Mouse (Mus musculus) lung, embryonic 14.5 days (tissue): ENCODE data around the gene Rps25. TPM values are rescaled to one million over a fixed set of nuclear protein-coding genes. Genes with fewer than 3 reads are reported as not detected.
"Not testable (repeated sequence)": the region's sequence is repeated elsewhere in the genome, so short reads cannot be mapped to it uniquely, and the experiment has no call there.

Source experiments
- ATAC-seq: fragments of 200-750 bp; cut with Nextera tagmentation; 2 replicates; pipeline ENCODE4 v1.8.0; 2017; ENCODE audit warnings: mild to moderate bottlenecking, moderate TSS enrichment, moderate library complexity; ENCODE audit not compliant: insufficient read depth
- DNase-seq: peaks from one replicate; pipeline ENCODE4 v3.0.0-alpha.2; 2015
- H3K27ac ChIP-seq: fragments of 300-500 bp; sonication (generic); 2 replicates; pipeline ENCODE4 v1.5.1; 2014; ENCODE audit warnings: low read depth, mild to moderate bottlenecking, moderate library complexity
- H3K27me3 ChIP-seq: fragments of 300-500 bp; sonication (generic); 2 replicates; pipeline ENCODE4 v1.6.1; 2014; ENCODE audit warnings: low read length, control low read depth; ENCODE audit not compliant: insufficient read depth
- H3K36me3 ChIP-seq: fragments of 300-500 bp; sonication (generic); 2 replicates; pipeline ENCODE4 v1.6.1; 2014; ENCODE audit warnings: control low read depth; ENCODE audit not compliant: insufficient read depth
- H3K4me1 ChIP-seq: fragments of 300-500 bp; sonication (generic); 2 replicates; pipeline ENCODE4 v1.6.1; 2014; ENCODE audit warnings: antibody characterized with exemption, control low read depth; ENCODE audit not compliant: insufficient read depth
- H3K4me2 ChIP-seq: fragments of 300-500 bp; sonication (generic); 2 replicates; pipeline ENCODE4 v1.6.1; 2014; ENCODE audit warnings: mild to moderate bottlenecking
- H3K4me3 ChIP-seq: fragments of 300-500 bp; sonication (generic); 2 replicates; pipeline ENCODE4 v1.5.1; 2014; ENCODE audit warnings: low read depth, low read length
- H3K9ac ChIP-seq: fragments of 300-500 bp; sonication (generic); 2 replicates; pipeline ENCODE4 v1.6.1; 2014
- H3K9me3 ChIP-seq: fragments of 300-500 bp; sonication (generic); 2 replicates; pipeline ENCODE4 v1.6.1; 2016; ENCODE audit warnings: low read depth, low read length, control low read depth
- CTCF ChIP-seq: IDR thresholded peaks from 2 replicates; pipeline ENCODE4 v1.5.1; 2016; ENCODE audit warnings: antibody characterized with exemption, low read depth
- WGBS: fragments of 180-500 bp; shearing (Covaris S2); extraction: QIAGEN DNeasy Blood & Tissue Kit; methylation state at CpG from one replicate; pipeline ENCODE4 v1.1.7; 2014; 5-methylcytosine and 5-hydroxymethylcytosine counted together
- polyA plus RNA-seq: library from polyadenylated mRNA; unstranded; fragments of >200 nt; fragmentation: Nextera tagmentation; extraction: Ambion mirVana; gene quantifications from 2 replicates; pipeline ENCODE4 v1.2.1, GENCODE M21; 2014

The Rps25 gene
- polyA plus RNA-seq, 1 experiment from 2014 or later = 2,509 TPM

DNA sequence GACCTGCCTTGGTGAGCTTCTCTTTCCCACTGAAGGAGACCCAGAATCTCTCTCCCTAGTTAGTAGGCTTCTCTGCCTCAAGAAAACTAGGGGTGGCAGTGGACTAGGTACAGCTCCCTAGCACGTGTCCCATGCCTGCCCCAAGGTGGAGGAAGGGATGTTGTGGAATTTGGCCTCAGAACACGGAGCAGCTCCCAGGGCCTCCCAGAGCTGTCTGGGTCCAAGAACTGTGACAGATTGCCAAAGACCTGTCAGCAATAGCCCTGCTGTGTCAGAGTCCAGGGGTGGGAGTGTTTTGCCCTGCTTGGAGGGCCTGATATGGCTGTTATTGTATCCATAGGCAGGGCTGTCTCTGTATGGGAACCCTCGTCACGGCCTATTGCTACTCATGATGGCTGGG lies 5.9 kb upstream of the Rps25 start:
- no peak for DNase-seq
- Histone ChIP-seq H3K4me1 (no peaks in the 10 kb centered on the region), H3K36me3 (peaks cover 70% of the 10 kb centered on the region), H3K27ac (no peak overlapping the region), H3K9ac (no peak overlapping the region), H3K4me3 (no peak overlapping the region), H3K4me2 (no peak overlapping the region), H3K9me3 (no peaks in the 10 kb centered on the region), H3K27me3 (0 out of 2 replicates have a peak, but pooled peaks cover 3% of the 10 kb centered on the region)
- no peak for TF ChIP-seq CTCF
- 80% methylated on average over 4 of the region's 4 CpGs for WGBS
- ATAC-seq = no peak

DNA sequence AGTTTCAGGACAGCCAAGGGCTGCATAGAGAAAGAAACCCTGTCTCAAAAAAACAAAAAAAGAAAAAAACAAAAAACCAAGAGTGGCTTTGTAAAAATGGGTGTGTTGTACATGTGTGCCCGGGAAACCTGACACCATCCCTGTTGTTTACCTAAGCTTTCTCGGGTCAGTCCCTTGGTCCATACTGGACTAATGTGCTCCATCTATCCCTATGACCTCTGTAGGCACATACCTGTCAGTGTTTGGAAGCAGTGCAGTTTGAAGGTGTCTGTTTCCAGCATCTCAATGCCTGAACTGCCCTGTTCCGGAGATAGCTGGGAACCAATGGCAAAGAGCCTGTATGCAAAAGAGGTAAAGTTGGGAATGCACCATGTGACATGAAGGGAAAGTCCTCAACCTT lies 1.9 kb upstream of the Rps25 start:
- no peak overlapping the region for H3K4me3 ChIP-seq
- TF ChIP-seq CTCF = no peak
- H3K27ac ChIP-seq = no peak overlapping the region
- WGBS = 59% methylated on average over 3 of the region's 3 CpGs
- H3K9ac ChIP-seq = no peak overlapping the region
- no peaks in the 10 kb centered on the region for H3K27me3 ChIP-seq
- no peak for DNase-seq
- no peaks in the 10 kb centered on the region for H3K9me3 ChIP-seq
- no peaks in the 10 kb centered on the region for H3K4me1 ChIP-seq
- peaks cover 72% of the 10 kb centered on the region for H3K36me3 ChIP-seq
- no peak for ATAC-seq
- no peak overlapping the region for H3K4me2 ChIP-seq

DNA sequence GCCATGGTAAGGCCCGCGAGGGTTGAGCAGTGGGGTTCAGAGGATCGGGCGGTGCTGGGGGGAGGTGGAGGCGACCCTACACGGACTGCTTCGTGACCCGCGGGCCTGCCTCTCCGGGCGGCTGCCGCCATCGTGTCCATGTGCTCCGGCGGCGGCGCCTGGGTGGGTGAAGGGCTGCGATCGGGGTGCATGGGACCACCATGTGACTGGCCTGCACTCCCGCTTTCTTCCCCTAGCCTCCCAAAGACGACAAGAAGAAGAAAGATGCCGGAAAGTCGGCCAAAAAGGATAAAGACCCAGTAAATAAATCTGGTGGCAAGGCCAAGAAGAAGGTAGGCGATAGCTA lies 786 bp downstream of the Rps25 start:
- Histone ChIP-seq H3K4me1 (no peaks in the 10 kb centered on the region), H3K9me3 (no peaks in the 10 kb centered on the region), H3K36me3 (peaks cover 70% of the 10 kb centered on the region), H3K4me3 (peak overlapping the region; percentile 84), H3K9ac (peak overlapping the region; percentile 91), H3K4me2 (peak overlapping the region; percentile 82), H3K27ac (peak overlapping the region; percentile 94), H3K27me3 (no peaks in the 10 kb centered on the region)
- no peak for ATAC-seq
- WGBS = 0% methylated on average over 24 of the region's 24 CpGs
- no peak for TF ChIP-seq CTCF
- no peak for DNase-seq

DNA sequence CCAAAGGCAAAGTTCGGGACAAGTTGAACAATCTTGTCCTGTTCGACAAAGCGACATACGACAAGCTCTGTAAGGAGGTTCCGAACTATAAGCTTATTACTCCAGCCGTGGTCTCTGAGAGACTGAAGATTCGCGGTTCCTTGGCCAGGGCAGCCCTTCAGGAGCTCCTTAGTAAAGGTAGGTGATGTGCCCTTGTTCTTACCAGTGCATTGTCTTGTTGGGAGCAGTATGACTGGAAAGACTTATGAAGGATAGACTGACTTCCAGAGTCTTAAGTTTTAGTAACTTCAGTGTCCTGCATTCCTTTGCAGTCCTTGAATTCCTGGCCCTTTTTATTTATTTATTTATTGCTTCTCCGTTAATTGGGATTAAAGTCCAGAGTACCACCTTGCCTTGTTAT lies 1.8 kb downstream of the Rps25 start:
- not testable (repeated sequence) for H3K9me3 ChIP-seq, ATAC-seq, H3K27ac ChIP-seq, H3K27me3 ChIP-seq, H3K4me1 ChIP-seq, DNase-seq
- H3K9ac ChIP-seq = peak overlapping the region; percentile 91; the same call in 1 of the 2 replicates
- H3K4me3 ChIP-seq = peak overlapping the region; percentile 84
- H3K4me2 ChIP-seq = peak overlapping the region; percentile 82
- 78% methylated on average over 9 of the region's 9 CpGs for WGBS
- H3K36me3 ChIP-seq = peaks cover 70% of the 10 kb centered on the region

DNA sequence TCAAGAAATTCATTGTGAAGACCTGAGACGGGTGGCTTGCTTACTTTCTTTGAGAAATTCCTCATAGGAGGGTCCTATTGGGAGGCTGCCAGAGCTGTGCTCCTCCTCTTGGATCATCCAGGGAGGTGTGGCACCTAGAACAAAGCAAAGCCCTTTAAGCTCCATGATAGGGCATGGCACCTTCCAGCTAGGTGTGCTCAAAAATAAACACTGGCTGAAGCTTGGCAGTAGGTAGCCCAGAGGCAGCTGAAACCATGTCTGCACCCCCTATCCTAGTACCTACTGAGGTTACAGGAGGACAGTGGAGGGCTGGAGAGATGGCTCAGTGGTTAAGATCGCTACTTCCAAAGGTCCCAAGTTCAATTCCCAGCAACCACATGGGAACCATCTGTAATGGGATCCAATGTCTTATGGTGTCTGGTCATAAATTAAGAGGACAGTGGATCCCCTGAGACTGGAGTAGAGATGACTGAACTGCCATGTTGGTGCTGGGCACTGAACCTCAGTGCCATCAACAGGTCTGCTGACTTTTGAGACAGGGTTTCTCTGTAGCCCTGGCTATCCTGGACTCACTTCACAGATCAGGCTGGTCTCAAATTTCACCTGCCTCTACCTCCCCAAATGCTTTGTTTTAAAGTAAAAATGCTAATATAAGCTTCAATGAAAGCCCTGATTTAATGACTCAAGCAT lies 3.9 kb downstream of the Rps25 start:
- Histone ChIP-seq H3K4me2 (no peak overlapping the region), H3K27ac (no peak overlapping the region), H3K36me3 (peaks cover 62% of the 10 kb centered on the region), H3K27me3 (no peaks in the 10 kb centered on the region), H3K4me3 (no peak overlapping the region), H3K9me3 (no peaks in the 10 kb centered on the region), H3K4me1 (no peaks in the 10 kb centered on the region), H3K9ac (no peak overlapping the region)
- no peak for DNase-seq
- ATAC-seq = no peak
- WGBS = 79% methylated on average over 2 of the region's 2 CpGs
- no peak for TF ChIP-seq CTCF

DNA sequence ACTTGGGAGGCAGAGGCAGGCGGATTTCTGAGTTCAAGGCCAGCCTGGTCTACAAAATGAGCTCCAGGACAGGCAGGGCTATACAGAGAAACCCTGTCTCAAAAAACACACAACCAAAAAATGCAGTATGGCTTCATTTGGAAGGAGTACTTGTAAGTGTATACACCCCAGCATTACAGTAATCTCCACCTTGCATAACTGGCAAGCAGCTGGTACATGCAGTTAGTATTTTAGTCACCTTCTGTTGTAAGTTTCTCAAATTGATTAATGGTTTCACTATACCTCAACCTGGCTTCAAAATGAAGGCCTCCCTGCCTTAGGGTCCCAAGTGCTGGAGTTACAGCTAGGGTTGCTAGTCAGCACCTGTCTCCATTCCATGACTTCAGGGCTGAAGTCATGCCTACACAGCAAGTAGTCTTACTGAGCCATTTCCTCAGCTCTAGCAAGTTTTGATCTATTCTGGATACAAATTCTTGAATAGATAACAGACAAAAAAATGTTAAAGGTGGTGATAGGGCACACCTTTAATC lies 4.7 kb downstream of the Rps25 start:
- Histone ChIP-seq H3K4me3 (no peak overlapping the region), H3K4me1 (no peaks in the 10 kb centered on the region), H3K27me3 (no peaks in the 10 kb centered on the region), H3K4me2 (no peak overlapping the region), H3K9me3 (no peaks in the 10 kb centered on the region), H3K36me3 (peaks cover 62% of the 10 kb centered on the region), H3K27ac (no peak overlapping the region), H3K9ac (no peak overlapping the region)
- ATAC-seq (no peak), DNase-seq (no peak)
- no peak for TF ChIP-seq CTCF
- WGBS = 76% methylated on average over 1 of the region's 1 CpGs

DNA sequence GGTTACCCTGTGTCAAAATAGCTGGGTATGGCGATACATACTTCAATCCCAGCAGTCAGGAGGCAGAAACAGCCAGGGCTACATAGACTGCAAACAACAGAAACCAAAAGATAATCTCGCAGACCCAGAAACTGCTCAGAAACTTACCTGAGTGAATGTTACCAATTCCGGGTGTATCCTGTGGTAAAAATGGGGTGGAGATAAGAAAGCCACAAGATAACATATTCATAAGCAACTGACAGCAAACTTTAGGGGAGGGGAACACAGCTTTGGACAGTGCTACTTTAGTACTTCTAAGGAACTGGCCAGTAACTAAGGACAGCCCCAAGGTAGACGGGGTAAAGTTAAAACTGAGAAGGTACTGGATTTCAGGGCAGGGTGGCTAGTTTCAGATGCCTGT lies 5.4 kb downstream of the Rps25 start:
- DNase-seq = no peak

More for the DNA sequence above, 5.4 kb downstream of the Rps25 start:
- no peak overlapping the region for H3K4me3 ChIP-seq
- ATAC-seq = no peak
- H3K36me3 ChIP-seq = peaks cover 62% of the 10 kb centered on the region
- no peak for TF ChIP-seq CTCF
- H3K9me3 ChIP-seq = no peaks in the 10 kb centered on the region
- no peak overlapping the region for H3K27ac ChIP-seq
- H3K27me3 ChIP-seq = no peaks in the 10 kb centered on the region
- H3K4me1 ChIP-seq = peaks cover 4% of the 10 kb centered on the region; the same call in 1 of the 2 replicates
- H3K9ac ChIP-seq = no peak overlapping the region
- 70% methylated on average over 4 of the region's 4 CpGs for WGBS
- H3K4me2 ChIP-seq = no peak overlapping the region
